Mouse (Mus musculus): ENCODE results near the gene Dnajc7.

DNA sequence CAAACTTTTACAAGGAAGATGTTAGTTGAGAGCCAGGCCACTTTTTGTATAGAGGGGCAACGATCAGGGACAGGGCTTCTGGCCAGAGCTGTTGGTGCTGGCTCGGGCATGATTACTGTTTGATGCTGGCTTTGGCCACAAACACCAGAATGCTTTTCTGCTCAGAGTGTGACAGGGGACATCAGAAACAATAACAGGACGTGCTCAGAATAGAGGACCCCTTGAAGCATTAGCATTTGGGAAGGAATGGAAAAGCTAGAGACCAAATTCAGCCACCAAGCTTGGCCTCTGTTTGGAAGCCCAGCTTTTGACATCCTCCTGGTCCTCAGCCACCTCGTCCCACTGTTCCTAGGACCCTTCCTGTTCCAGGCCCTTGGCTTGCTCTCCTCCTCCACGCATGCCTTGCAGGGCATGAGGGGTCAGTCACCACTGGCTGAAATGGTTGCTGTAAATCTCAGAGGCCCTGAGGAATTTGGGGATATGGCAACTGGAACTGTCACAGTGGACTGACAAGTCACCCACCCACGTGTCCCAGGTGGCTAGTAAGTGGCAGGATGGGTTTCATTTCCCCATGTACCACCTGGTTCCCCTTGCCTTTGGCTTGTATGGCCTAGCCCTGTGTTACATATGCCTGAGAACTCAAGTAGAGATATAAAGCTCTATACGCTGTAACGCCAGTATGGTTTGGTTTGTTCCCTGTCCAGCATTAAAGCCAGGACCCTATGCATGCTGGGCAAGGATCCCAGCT, 41.9 kb downstream of the Dnajc7 start:
- TF ChIP-seq CTCF (IDR thresholded peaks at IDR 0.05; ENCODE audit: low read depth), result no peak
- TF ChIP-seq EP300 (IDR thresholded peaks at IDR 0.05; ENCODE audit: low read depth), result no peak
